Mouse (Mus musculus) MEL (cell line): ENCODE measurements around the gene Map3k6.

Source experiments
- CTCF ChIP-seq, 3 experiments: IDR thresholded peaks in 2 of 3; conservative IDR thresholded peaks in 1 of 3; 2 replicates each; pipeline ENCODE4 v1.5.1; 2011 to 2012; ENCODE audit warnings: low read length in 3 of 3, low read depth in 2 of 3, mild to moderate bottlenecking in 2 of 3, improper control_type of control experiment in 1 of 3, inconsistent platforms in 1 of 3, mixed read lengths in 1 of 3, moderate library complexity in 1 of 3; ENCODE audit not compliant: control insufficient read depth in 1 of 3, insufficient read depth in 1 of 3, poor library complexity in 1 of 3, severe bottlenecking in 1 of 3
- UBTF ChIP-seq: IDR thresholded peaks from 2 replicates; pipeline ENCODE4 v1.6.1; 2012; ENCODE audit warnings: low read depth, mild to moderate bottlenecking, inconsistent platforms, low read length, improper control_type of control experiment, moderate library complexity, borderline replicate concordance; ENCODE audit not compliant: insufficient read depth

DNA sequence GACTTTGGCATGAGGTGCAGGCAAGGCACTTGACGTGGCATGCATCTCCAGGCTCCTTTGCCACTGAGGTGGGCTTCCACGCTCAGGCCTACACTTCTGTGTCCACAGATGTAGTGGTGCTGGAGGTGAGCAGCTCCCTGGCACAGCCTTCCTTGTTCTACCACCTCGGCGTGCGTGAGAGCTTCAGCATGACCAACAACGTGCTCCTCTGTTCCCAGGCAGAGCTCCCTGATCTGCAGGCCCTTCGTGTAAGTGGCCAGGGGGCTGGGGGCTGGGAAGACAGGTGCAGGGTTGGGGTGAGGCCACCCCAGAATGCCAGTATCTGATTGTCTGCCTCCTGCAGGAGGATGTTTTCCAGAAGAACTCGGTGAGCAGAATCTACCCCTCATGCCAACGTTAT, 2.1 kb downstream of the Map3k6 start:
- TF ChIP-seq CTCF (IDR thresholded peaks at IDR 0.05 in 2 of 3, conservative IDR thresholded peaks at IDR 0.05 in 1 of 3; ENCODE audit: control insufficient read depth in 1 of 3, insufficient read depth in 1 of 3, low read depth in 2 of 3, low read length in 3 of 3, poor library complexity in 1 of 3, severe bottlenecking in 1 of 3) (no peak), UBTF (no peak)
